Mouse (Mus musculus): ENCODE measurements around the gene Prrt1. TPM values are rescaled to one million over a fixed set of nuclear protein-coding genes. Genes with fewer than 3 reads are reported as not detected.

Gene Prrt1
- polyA plus RNA-seq, 1 experiment: not detected

GRCm38 (mm10) chr17:34593752-34594525, 35.4 kb upstream of the Prrt1 start:
- Histone ChIP-seq H3K27me3 (ENCODE audit: control insufficient read depth, insufficient read depth, low read length, poor library complexity, severe bottlenecking) (no peaks in the 10 kb centered on the region), H3K9me3 (replicated peaks; ENCODE audit: control insufficient read depth, insufficient read depth, low read length, poor library complexity, severe bottlenecking) (no peaks in the 10 kb centered on the region), H3K36me3 (ENCODE audit: control insufficient read depth, insufficient read depth, low read length, poor library complexity, severe bottlenecking) (0 out of 2 replicates have a peak, but pooled peaks cover 6% of the 10 kb centered on the region), H3K27ac (ENCODE audit: insufficient read depth, low read length) (no peak overlapping the region), H3K4me3 (ENCODE audit: low read depth, low read length) (peak overlapping the region; percentile 16), H3K9ac (ENCODE audit: low read depth, poor library complexity, severe bottlenecking) (no peak overlapping the region), H3K4me1 (ENCODE audit: control insufficient read depth, insufficient read depth, low read length) (peaks cover 6% of the 10 kb centered on the region)
- TF ChIP-seq CTCF (IDR thresholded peaks at IDR 0.05; ENCODE audit: low read depth, low read length): no peak
- no peak for TF ChIP-seq POLR2A (IDR thresholded peaks at IDR 0.05; ENCODE audit: insufficient read depth, low read length)
- no peak for TF ChIP-seq EP300 (IDR thresholded peaks at IDR 0.05; ENCODE audit: insufficient read depth, low read depth, low read length)

DNA sequence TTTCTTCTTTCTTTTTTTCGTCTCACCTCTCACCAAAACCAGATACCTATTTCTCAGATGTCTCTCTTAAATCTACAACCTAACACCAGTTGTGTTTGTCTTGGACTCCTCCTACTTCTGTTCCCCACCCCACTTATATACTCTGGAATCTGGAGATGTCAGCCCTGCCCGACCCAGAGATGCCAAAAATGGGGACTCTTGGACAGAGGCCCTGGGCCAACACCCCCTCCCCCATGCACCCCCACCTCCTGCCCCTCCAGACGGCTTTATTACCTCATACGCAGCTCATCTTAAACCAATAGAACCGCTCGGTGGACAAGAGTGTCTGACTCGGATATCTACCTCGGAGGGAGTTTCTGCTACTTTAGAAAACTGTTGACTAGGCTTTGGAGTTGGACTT, 33.2 kb upstream of the Prrt1 start:
- TF ChIP-seq CTCF (IDR thresholded peaks at IDR 0.05; ENCODE audit: low read depth, low read length) (no peak), EP300 (IDR thresholded peaks at IDR 0.05; ENCODE audit: insufficient read depth, low read depth, low read length) (no peak), POLR2A (IDR thresholded peaks at IDR 0.05; ENCODE audit: insufficient read depth, low read length) (no peak)
- 0 out of 2 replicates have a peak, but pooled peaks cover 9% of the 10 kb centered on the region for H3K36me3 ChIP-seq (ENCODE audit: control insufficient read depth, insufficient read depth, low read length, poor library complexity, severe bottlenecking)
- H3K4me1 ChIP-seq (ENCODE audit: control insufficient read depth, insufficient read depth, low read length): no peaks in the 10 kb centered on the region
- H3K27ac ChIP-seq (ENCODE audit: insufficient read depth, low read length): no peak overlapping the region
- no peak overlapping the region for H3K9ac ChIP-seq (ENCODE audit: low read depth, poor library complexity, severe bottlenecking)
- no peaks in the 10 kb centered on the region for H3K27me3 ChIP-seq (ENCODE audit: control insufficient read depth, insufficient read depth, low read length, poor library complexity, severe bottlenecking)
- no peaks in the 10 kb centered on the region for H3K9me3 ChIP-seq (replicated peaks; ENCODE audit: control insufficient read depth, insufficient read depth, low read length, poor library complexity, severe bottlenecking)
- H3K4me3 ChIP-seq (ENCODE audit: low read depth, low read length): no peak overlapping the region

- 0 out of 2 replicates have a peak, but pooled peaks cover 9% of the 10 kb centered on the region for H3K36me3 ChIP-seq (ENCODE audit: control insufficient read depth, insufficient read depth, low read length, poor library complexity, severe bottlenecking)
- no peak within 1 kb of the TSS for H3K4me3 ChIP-seq (ENCODE audit: low read depth, low read length)
- H3K4me1 ChIP-seq (ENCODE audit: control insufficient read depth, insufficient read depth, low read length): no peaks in the 10 kb centered on the region
- no peaks in the 10 kb centered on the region for H3K9me3 ChIP-seq (replicated peaks; ENCODE audit: control insufficient read depth, insufficient read depth, low read length, poor library complexity, severe bottlenecking)
- H3K9ac ChIP-seq (ENCODE audit: low read depth, poor library complexity, severe bottlenecking): no peak within 1 kb of the TSS
- no peaks in the 10 kb centered on the region for H3K27me3 ChIP-seq (ENCODE audit: control insufficient read depth, insufficient read depth, low read length, poor library complexity, severe bottlenecking)
- no peak within 1 kb of the TSS for H3K27ac ChIP-seq (ENCODE audit: insufficient read depth, low read length)
- TF ChIP-seq EP300 (IDR thresholded peaks at IDR 0.05; ENCODE audit: insufficient read depth, low read depth, low read length) (no peak), CTCF (IDR thresholded peaks at IDR 0.05; ENCODE audit: low read depth, low read length) (no peak), POLR2A (IDR thresholded peaks at IDR 0.05; ENCODE audit: insufficient read depth, low read length) (no peak)
These were observed 31.7 kb upstream of the Prrt1 start, which contains the start of gene Ager for GRCm38 (mm10) chr17:34597566-34598095. TSS of gene Ager (plus strand) at chr17:34597862.

- TF ChIP-seq EP300 (IDR thresholded peaks at IDR 0.05; ENCODE audit: insufficient read depth, low read depth, low read length) (no peak), CTCF (IDR thresholded peaks at IDR 0.05; ENCODE audit: low read depth, low read length) (no peak), POLR2A (IDR thresholded peaks at IDR 0.05; ENCODE audit: insufficient read depth, low read length) (no peak)
- 0 out of 2 replicates have a peak, but pooled peaks cover 4% of the 10 kb centered on the region for H3K36me3 ChIP-seq (ENCODE audit: control insufficient read depth, insufficient read depth, low read length, poor library complexity, severe bottlenecking)
- no peaks in the 10 kb centered on the region for H3K27me3 ChIP-seq (ENCODE audit: control insufficient read depth, insufficient read depth, low read length, poor library complexity, severe bottlenecking)
- H3K4me1 ChIP-seq (ENCODE audit: control insufficient read depth, insufficient read depth, low read length): no peaks in the 10 kb centered on the region
- no peak overlapping the region for H3K27ac ChIP-seq (ENCODE audit: insufficient read depth, low read length)
- no peak overlapping the region for H3K4me3 ChIP-seq (ENCODE audit: low read depth, low read length)
- H3K9me3 ChIP-seq (replicated peaks; ENCODE audit: control insufficient read depth, insufficient read depth, low read length, poor library complexity, severe bottlenecking): no peaks in the 10 kb centered on the region
- no peak overlapping the region for H3K9ac ChIP-seq (ENCODE audit: low read depth, poor library complexity, severe bottlenecking)
These were observed 29.4 kb upstream of the Prrt1 start for GRCm38 (mm10) chr17:34599891-34600290.

GRCm38 (mm10) chr17:34601796-34602195, 27.5 kb upstream of the Prrt1 start:
- Histone ChIP-seq H3K9me3 (replicated peaks; ENCODE audit: control insufficient read depth, insufficient read depth, low read length, poor library complexity, severe bottlenecking) (no peaks in the 10 kb centered on the region), H3K36me3 (ENCODE audit: control insufficient read depth, insufficient read depth, low read length, poor library complexity, severe bottlenecking) (0 out of 2 replicates have a peak, but pooled peaks cover 4% of the 10 kb centered on the region), H3K27ac (ENCODE audit: insufficient read depth, low read length) (no peak overlapping the region), H3K4me1 (ENCODE audit: control insufficient read depth, insufficient read depth, low read length) (peaks cover 3% of the 10 kb centered on the region), H3K27me3 (ENCODE audit: control insufficient read depth, insufficient read depth, low read length, poor library complexity, severe bottlenecking) (no peaks in the 10 kb centered on the region), H3K9ac (ENCODE audit: low read depth, poor library complexity, severe bottlenecking) (no peak overlapping the region), H3K4me3 (ENCODE audit: low read depth, low read length) (no peak overlapping the region)
- TF ChIP-seq POLR2A (IDR thresholded peaks at IDR 0.05; ENCODE audit: insufficient read depth, low read length) (no peak), CTCF (IDR thresholded peaks at IDR 0.05; ENCODE audit: low read depth, low read length) (no peak), EP300 (IDR thresholded peaks at IDR 0.05; ENCODE audit: insufficient read depth, low read depth, low read length) (no peak)

All from ES-Bruce4 (cell line).